In the genomic region with DNA sequence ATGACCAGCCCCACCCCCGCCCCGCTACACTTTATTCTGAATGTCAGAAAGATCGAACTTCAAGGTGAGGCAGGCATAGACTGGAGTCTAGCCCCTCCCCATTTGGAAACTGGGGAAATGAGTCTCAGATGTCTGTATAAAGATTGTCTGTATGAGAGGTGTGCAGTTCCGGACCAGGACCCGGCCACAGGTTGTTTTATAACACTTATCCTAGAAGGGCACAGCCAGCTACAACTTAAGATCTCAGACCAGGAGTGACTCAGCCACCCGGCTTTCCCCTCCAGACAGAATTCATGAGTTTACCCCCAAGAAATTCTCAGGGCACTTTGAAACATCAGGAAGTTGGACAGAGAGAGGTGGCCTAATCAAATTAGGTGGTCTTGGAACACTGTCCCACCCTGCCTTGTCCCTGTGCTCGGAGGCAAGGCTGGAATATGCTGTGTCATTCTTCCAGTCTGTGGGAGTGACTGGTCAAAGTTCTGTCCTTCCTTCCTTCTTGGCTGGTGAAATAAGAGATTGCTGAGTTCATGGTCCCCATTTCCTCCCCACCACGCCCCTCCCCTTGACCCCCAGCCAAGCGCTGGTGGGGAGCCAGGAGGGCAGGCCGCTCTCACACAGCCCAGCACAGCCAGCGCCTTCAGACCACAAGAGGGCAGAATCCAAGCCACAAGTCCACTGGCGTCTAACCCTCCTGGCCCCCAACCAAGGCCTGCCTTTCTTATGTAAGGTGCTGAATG, we compare ENCODE assay signal across 8 mouse cellular contexts. TPM values are rescaled to one million over a fixed set of nuclear protein-coding genes. Genes with fewer than 3 reads are reported as not detected.
DNase-seq lines count a peak whose midpoint lies in the region; ATAC-seq and TF ChIP-seq lines count a peak whose summit lies in the region.

No protein-coding gene starts in this region.

- H3K4me3 ChIP-seq in hindbrain, embryonic 16.5 days (ENCODE audit: low read length) = no peak overlapping the region
- no peak overlapping the region for H3K4me3 ChIP-seq in left cerebral cortex, adult 2 months
- no peak overlapping the region for H3K4me3 ChIP-seq in forebrain, embryonic 13.5 days

- 54% methylated on average over 12 of the region's 12 CpGs for WGBS in hindbrain, embryonic 16.5 days
- 62% methylated on average over 12 of the region's 12 CpGs for WGBS in forebrain, embryonic 13.5 days

- ATAC-seq in hindbrain, embryonic 16.5 days = peak; percentile 83
- ATAC-seq in forebrain, embryonic 13.5 days = no peak

- H3K4me1 ChIP-seq in hindbrain, embryonic 16.5 days (ENCODE audit: control insufficient read depth, insufficient read depth, low read depth, low read length) = no peaks in the 10 kb centered on the region
- no peaks in the 10 kb centered on the region for H3K4me1 ChIP-seq in forebrain, embryonic 13.5 days

- H3K36me3 ChIP-seq in hindbrain, embryonic 16.5 days (ENCODE audit: control insufficient read depth, insufficient read depth, low read length) = peaks cover 8% of the 10 kb centered on the region
- peaks cover 10% of the 10 kb centered on the region; the same call in 1 of the 2 replicates for H3K36me3 ChIP-seq in forebrain, embryonic 13.5 days (ENCODE audit: poor library complexity, severe bottlenecking)

- H3K27me3 ChIP-seq in hindbrain, embryonic 16.5 days (replicated peaks; ENCODE audit: control insufficient read depth, insufficient read depth, low read length) = no peaks in the 10 kb centered on the region
- no peaks in the 10 kb centered on the region for H3K27me3 ChIP-seq in forebrain, embryonic 13.5 days

- 0 out of 2 replicates have a peak overlapping the region, but pooled peaks have one; percentile 29 for H3K27ac ChIP-seq in hindbrain, embryonic 16.5 days (ENCODE audit: low read depth, low read length)
- H3K27ac ChIP-seq in left cerebral cortex, adult 2 months = peak overlapping the region; percentile 72; the same call in 1 of the 2 replicates
- no peak overlapping the region for H3K27ac ChIP-seq in forebrain, embryonic 13.5 days

- no peak overlapping the region for H3K4me2 ChIP-seq in hindbrain, embryonic 16.5 days (ENCODE audit: low read length)
- no peak overlapping the region for H3K4me2 ChIP-seq in forebrain, embryonic 13.5 days

- H3K9me3 ChIP-seq in hindbrain, embryonic 16.5 days (ENCODE audit: control insufficient read depth, low read length) = no peaks in the 10 kb centered on the region
- no peaks in the 10 kb centered on the region for H3K9me3 ChIP-seq in forebrain, embryonic 13.5 days (replicated peaks)

- H3K9ac ChIP-seq in hindbrain, embryonic 16.5 days (ENCODE audit: low read depth, low read length) = no peak overlapping the region
- H3K9ac ChIP-seq in forebrain, embryonic 13.5 days = no peak overlapping the region

- TF ChIP-seq CTCF in left cerebral cortex, adult 2 months (IDR thresholded peaks at IDR 0.05) = peak; percentile 56

- intact Hi-C loops in left cerebral cortex, adult 2 months (cut with DNase I) = no loop called here

- peak; percentile 98 for DNase-seq in NIH3T3 (ENCODE audit: low read depth)
- DNase-seq in brain, adult 2 months (ENCODE audit: low read depth, low spot score) = peak; percentile 89
- DNase-seq in frontal cortex, postnatal 14 days (ENCODE audit: low spot score in 2 of 2) = peak; percentile 59 to 65
- peak; percentile 60 to 71 for DNase-seq in left cerebral cortex, adult 2 months (ENCODE audit: extremely low spot score in 1 of 2, low spot score in 2 of 2)
- peak; percentile 99 for DNase-seq in lung, postnatal 36 days
- peak; percentile 66 to 70 for DNase-seq in spleen, adult 18-20 months

RNA-seq across cellular contexts. Expression of gene Aldh2, which starts 9.7 kb away (rescaled TPM):
- polyA plus RNA-seq in hindbrain, embryonic 16.5 days (2015; fragmentation: Nextera tagmentation; extraction: Ambion mirVana) = 150 and 156 TPM in 2 replicates
- total RNA-seq in left cerebral cortex, adult 2 months (2021) = 100 to 1,000 TPM; 111 to 120 TPM
- 80.8 and 98.1 TPM in 2 replicates for polyA plus RNA-seq in forebrain, embryonic 13.5 days (2015; fragmentation: Nextera tagmentation; extraction: Ambion mirVana)

RNA-seq across cellular contexts. Expression of gene Acad12, which starts 34.8 kb away (rescaled TPM):
- polyA plus RNA-seq in hindbrain, embryonic 16.5 days (2015; fragmentation: Nextera tagmentation; extraction: Ambion mirVana) = 2.0 and 2.6 TPM in 2 replicates
- total RNA-seq in left cerebral cortex, adult 2 months (2021) = 1 to 10 TPM; 6.1 to 6.9 TPM
- polyA plus RNA-seq in forebrain, embryonic 13.5 days (2015; fragmentation: Nextera tagmentation; extraction: Ambion mirVana) = 1.0 TPM in 2 replicates

RNA-seq across cellular contexts. Expression of gene Mapkapk5, which starts 38.2 kb away (rescaled TPM):
- 61.7 and 64.5 TPM in 2 replicates for polyA plus RNA-seq in hindbrain, embryonic 16.5 days (2015; fragmentation: Nextera tagmentation; extraction: Ambion mirVana)
- 10 to 100 TPM; 60.1 to 75.3 TPM for total RNA-seq in left cerebral cortex, adult 2 months (2021)
- 53.0 and 57.0 TPM in 2 replicates for polyA plus RNA-seq in forebrain, embryonic 13.5 days (2015; fragmentation: Nextera tagmentation; extraction: Ambion mirVana)

RNA-seq across cellular contexts. Expression of gene Adam1a, which starts 38.7 kb away (rescaled TPM):
- polyA plus RNA-seq in hindbrain, embryonic 16.5 days (2015; fragmentation: Nextera tagmentation; extraction: Ambion mirVana) = 3.1 and 3.8 TPM in 2 replicates
- 10 to 100 TPM; 12.1 to 14.9 TPM for total RNA-seq in left cerebral cortex, adult 2 months (2021)
- polyA plus RNA-seq in forebrain, embryonic 13.5 days (2015; fragmentation: Nextera tagmentation; extraction: Ambion mirVana) = 3.1 and 3.8 TPM in 2 replicates

RNA-seq across cellular contexts. Expression of gene Gm42878, which starts 38.7 kb away (rescaled TPM):
- 0.40 TPM in 1 of 2 replicates, not detected in the other for polyA plus RNA-seq in hindbrain, embryonic 16.5 days (2015; fragmentation: Nextera tagmentation; extraction: Ambion mirVana)
- under 1 TPM in 1 of 2 experiments, not detected in 1; 0.98 TPM for total RNA-seq in left cerebral cortex, adult 2 months (2021)
- polyA plus RNA-seq in forebrain, embryonic 13.5 days (2015; fragmentation: Nextera tagmentation; extraction: Ambion mirVana) = not detected in 2 replicates
